Mouse (Mus musculus): Measurements from ENCODE around the gene Yy1.

DNA sequence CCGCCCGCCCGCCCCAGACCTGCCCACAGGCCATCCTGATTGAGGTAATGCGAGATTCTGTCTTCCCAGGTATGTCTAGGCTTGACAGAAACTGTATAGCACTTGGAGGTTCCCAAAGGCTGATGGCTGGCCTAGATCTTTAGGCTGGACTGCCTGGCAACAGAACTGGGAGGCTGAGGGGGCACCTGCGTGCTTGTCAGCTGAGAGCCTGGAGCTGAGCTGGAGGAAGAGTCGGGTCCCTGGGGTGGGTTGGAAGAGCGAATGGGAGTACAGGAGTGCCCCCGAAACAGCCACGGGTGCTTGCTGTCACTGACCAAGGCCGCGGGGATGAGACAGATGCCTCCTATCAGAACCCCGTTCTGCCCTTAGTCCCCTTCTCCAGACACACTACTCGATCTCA lies 34.1 kb upstream of the Yy1 start:
- TF ChIP-seq CTCF (IDR thresholded peaks at IDR 0.05; ENCODE audit: low read depth): no peak
- TF ChIP-seq EP300 (IDR thresholded peaks at IDR 0.05; ENCODE audit: low read depth): no peak
